Mouse (Mus musculus) cerebellum, adult 18-20 months (tissue): Measurements from ENCODE around the gene Bag5.

Experiments
- DNase-seq, 2 experiments: peaks; one replicate each; pipeline ENCODE4 v3.0.0; 2021

Bag5 gene

GRCm38 (mm10) chr12:111696239-111696638, 16.8 kb downstream of the Bag5 start:
- DNase-seq = peak; percentile 83 to 89

GRCm38 (mm10) chr12:111694880-111695804, 17.9 kb downstream of the Bag5 start:
- DNase-seq = peak; percentile 45 to 48

GRCm38 (mm10) chr12:111694271-111694781, 18.7 kb downstream of the Bag5 start:
- peak in 1 of 2 experiments; percentile 40 for DNase-seq

GRCm38 (mm10) chr12:111693341-111694270, 19.5 kb downstream of the Bag5 start:
- peak; percentile 50 to 57 for DNase-seq

GRCm38 (mm10) chr12:111692899-111693298, 20.2 kb downstream of the Bag5 start:
- DNase-seq = no peak

- DNase-seq = no peak
Observed at GRCm38 (mm10) chr12:111691346-111691872, 21.6 kb downstream of the Bag5 start.

- peak; percentile 55 to 58 for DNase-seq
Observed at GRCm38 (mm10) chr12:111689426-111689825, 23.6 kb downstream of the Bag5 start.

- peak; percentile 51 to 53 for DNase-seq
Observed at GRCm38 (mm10) chr12:111688069-111688428, 25.0 kb downstream of the Bag5 start.

GRCm38 (mm10) chr12:111687350-111688068, 25.5 kb downstream of the Bag5 start:
- peak; percentile 75 to 78 for DNase-seq

GRCm38 (mm10) chr12:111686390-111686789, 26.7 kb downstream of the Bag5 start:
- DNase-seq = no peak

- no peak for DNase-seq
Observed at GRCm38 (mm10) chr12:111682806-111683205, 30.3 kb downstream of the Bag5 start.

- DNase-seq = no peak
Observed at GRCm38 (mm10) chr12:111682003-111682402, 31.1 kb downstream of the Bag5 start.

GRCm38 (mm10) chr12:111681305-111681704, 31.8 kb downstream of the Bag5 start:
- DNase-seq = no peak

GRCm38 (mm10) chr12:111680661-111681060, 32.4 kb downstream of the Bag5 start:
- DNase-seq = no peak

GRCm38 (mm10) chr12:111678997-111679396, 34.1 kb downstream of the Bag5 start:
- DNase-seq = no peak

GRCm38 (mm10) chr12:111678670-111678933, 34.5 kb downstream of the Bag5 start:
- DNase-seq = no peak

- DNase-seq = peak; percentile 88 to 92
Observed at GRCm38 (mm10) chr12:111677882-111678669, 35.0 kb downstream of the Bag5 start, which contains the start of gene Trmt61a. Trmt61a (plus strand) TSS chr12:111678105.

- DNase-seq = peak; percentile 47 to 59
Observed at GRCm38 (mm10) chr12:111677421-111677820, 35.6 kb downstream of the Bag5 start.

- no peak for DNase-seq
Observed at GRCm38 (mm10) chr12:111675797-111676580, 37.1 kb downstream of the Bag5 start.

GRCm38 (mm10) chr12:111674850-111675486, 38.1 kb downstream of the Bag5 start:
- no peak for DNase-seq
